Mouse (Mus musculus): Measurements from ENCODE around the gene Tm9sf3.
"Not testable (repeated sequence)": the region's sequence is repeated elsewhere in the genome, so short reads cannot be mapped to it uniquely, and the experiment has no call there.

Gene Tm9sf3

GRCm38 (mm10) chr19:41263630-41264295, at the start of gene Tm9sf3:
Tm9sf3 (minus strand) TSS chr19:41263997.
- DNase-seq = peak; percentile 88 to 89

- not testable (repeated sequence) for DNase-seq
Measured at GRCm38 (mm10) chr19:41312587-41312986, 48.8 kb upstream of the Tm9sf3 start.

GRCm38 (mm10) chr19:41312027-41312426, 48.2 kb upstream of the Tm9sf3 start:
- DNase-seq = no peak

- no peak for DNase-seq
Measured at GRCm38 (mm10) chr19:41310971-41311703, 47.3 kb upstream of the Tm9sf3 start.

GRCm38 (mm10) chr19:41303933-41304332, 40.1 kb upstream of the Tm9sf3 start:
- DNase-seq = no peak

DNA sequence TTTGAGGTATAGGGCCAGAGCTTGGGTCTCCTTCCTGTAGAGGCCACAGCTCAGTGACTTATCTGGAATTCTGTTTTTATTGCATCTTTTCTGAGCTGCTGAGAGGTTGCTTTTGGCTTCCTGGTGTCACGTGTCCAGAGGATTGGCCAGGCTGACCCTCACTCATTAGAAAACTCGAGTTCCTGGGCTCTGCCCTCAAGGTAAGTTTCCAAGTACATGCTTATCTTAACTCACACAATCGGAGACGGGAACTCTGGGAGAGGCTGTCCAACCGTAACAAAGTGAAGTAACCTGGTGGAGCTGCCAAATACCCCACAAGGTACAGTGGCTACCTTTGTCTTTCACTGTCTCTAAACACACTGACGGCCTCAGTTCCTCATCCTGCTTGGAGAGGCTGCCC, 39.6 kb upstream of the Tm9sf3 start:
- no peak for DNase-seq

DNA sequence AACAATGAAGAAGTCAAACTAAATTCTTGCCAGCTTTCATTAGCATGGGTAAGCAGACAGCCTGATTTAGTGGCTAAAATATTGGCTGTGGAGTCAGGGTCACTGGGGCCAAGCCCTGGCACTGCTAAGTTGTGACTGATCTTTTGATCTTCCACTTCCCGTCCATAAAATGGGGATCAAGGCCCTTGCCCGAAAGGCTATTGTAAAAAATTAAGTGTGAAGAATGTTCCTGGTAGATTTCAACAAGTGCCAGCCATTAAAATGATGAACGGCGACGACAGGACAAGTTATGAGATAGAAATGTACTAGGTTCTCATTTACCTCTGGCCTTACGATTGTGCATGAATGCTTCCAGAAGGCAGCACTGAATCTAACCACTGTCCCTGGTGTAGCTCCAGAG, 38.1 kb upstream of the Tm9sf3 start:
- DNase-seq = no peak

GRCm38 (mm10) chr19:41299446-41299845, 35.6 kb upstream of the Tm9sf3 start:
- no peak for DNase-seq

DNA sequence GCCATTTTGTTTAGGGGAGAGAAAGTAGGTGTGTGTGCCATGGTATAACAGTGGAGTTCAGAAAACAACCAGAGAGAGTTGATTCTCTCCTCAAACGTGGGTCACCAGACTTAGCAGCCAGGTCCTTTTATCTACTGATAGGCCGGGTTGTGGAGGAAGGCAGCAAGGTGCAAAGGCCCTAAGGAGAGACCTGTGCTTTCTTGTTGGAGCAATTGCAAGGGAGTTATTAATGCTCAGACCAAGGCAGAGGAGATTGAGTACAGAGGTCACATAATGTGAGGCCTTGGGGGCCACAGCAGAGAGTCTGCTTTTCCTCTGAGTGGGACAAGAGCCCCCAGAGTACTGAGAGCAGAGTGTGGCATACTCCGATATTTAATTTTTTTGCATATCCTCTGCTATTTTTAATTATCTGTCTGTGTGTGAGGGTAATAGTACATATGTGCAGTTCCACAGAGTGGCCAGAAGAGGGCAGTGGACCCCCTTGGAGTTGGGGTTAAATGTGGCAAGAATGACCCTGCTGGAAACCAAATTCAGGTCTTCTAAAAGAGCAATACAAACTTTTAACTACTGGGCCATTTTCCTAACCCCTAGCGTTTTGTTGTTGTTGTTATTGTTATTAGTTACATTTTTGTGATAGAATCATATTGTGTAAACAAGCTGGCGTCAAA, 27.3 kb upstream of the Tm9sf3 start:
- DNase-seq = peak; percentile 66 to 67

DNA sequence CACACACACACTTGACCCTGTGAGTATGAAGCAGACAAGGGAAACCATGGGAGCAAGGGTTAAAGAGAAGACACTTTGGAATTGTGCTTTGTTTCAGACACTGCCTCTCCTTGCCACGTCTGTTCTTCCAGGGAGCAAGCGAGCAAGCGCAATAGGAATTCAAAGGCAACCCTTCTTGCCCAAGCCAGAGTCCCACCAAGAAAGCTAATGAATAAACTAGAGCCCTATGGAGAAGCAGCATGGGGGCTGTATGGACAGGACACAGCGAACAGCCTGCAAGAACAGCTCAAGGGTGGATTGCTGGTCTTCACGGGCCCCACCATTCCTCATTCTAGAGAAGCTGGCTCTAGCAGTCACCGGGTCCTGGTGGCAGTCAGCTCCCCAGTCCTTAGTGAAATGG, 24.8 kb upstream of the Tm9sf3 start:
- DNase-seq = no peak

GRCm38 (mm10) chr19:41287224-41287623, 23.4 kb upstream of the Tm9sf3 start:
- DNase-seq = no peak

- DNase-seq = no peak
Measured at GRCm38 (mm10) chr19:41284515-41284914, 20.7 kb upstream of the Tm9sf3 start.

DNA sequence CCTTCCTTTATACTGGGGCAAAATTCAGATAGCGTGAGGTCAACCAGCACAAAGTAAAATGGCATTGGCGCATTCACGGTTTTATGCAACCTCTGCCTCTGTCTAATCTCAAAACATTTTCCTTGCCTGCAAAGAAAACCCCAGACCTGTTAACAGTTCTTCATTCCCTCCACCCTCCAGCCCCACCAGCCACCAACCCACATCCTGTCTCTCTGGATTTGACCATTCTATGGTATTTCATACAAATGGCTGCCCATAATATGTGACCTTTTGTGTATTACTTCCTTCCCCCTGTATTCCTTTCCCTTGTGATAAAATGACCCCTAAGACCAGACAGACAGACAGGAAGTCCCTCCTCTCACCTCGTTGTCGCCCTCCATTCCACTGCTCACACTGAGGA, 18.9 kb upstream of the Tm9sf3 start:
- DNase-seq = no peak

DNA sequence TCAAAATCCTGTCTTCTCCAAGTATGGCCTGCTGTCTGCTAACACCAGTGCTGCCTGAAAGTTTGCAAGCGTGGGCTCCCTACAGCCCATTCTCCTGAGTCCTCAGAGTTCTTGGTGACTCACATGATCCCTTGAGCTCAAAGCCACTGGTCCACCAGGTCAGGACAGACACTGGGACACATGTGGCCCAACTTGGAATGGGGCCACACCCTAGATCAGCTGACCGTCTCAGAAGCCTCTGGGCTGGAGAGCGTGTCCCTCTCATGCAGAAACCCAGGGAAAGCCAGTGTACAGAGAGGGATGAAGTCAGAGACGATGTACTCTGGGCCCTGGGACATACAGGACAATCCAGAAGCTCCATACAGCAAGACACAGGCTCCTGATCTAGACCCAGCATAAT, 18.4 kb upstream of the Tm9sf3 start:
- DNase-seq = no peak

DNA sequence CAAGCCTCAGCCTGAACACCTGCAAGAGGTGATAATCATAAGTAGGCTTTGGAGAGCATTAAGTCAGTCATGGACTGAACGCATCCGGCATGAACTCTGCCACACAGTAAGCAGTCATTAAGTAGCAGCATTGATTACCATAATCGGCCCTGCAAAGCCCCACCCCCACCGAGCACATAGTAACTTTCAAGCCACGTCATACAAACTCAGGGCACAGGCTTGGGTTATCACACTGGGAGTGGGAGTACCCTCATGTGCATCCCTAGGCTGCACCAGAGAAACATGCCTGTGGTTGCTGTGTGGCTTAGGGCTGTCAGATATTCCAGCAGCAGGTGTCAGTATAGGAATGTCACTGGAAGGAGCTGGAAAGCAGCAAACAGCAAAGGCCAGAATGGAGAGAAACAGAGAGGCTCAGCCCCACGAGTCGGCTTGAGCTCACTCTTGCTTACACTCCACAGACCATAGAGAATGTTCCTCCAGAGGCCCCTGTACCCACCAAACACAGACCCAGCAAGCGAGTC, 16.0 kb upstream of the Tm9sf3 start:
- no peak for DNase-seq

GRCm38 (mm10) chr19:41278606-41279005, 14.8 kb upstream of the Tm9sf3 start:
- DNase-seq = no peak

DNA sequence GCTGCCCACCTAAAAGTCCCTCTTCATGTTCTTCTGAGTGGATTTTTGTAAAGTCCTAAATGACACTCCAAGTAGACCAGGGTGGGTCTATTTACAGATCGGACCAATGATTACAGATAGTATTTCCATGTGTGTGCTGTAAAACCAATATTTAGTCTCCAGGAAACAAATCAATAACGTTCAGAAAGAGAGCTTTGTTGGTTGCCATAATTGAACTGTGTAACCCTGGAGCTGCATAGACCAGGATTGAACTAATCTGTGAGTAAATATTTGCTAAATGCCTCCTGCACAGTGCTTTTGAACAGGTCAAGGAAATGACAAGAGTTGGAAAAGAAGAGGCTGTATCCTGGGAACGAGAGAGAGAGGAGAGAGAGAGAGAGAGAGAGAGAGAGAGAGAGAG, 11.8 kb upstream of the Tm9sf3 start:
- DNase-seq = no peak

DNA sequence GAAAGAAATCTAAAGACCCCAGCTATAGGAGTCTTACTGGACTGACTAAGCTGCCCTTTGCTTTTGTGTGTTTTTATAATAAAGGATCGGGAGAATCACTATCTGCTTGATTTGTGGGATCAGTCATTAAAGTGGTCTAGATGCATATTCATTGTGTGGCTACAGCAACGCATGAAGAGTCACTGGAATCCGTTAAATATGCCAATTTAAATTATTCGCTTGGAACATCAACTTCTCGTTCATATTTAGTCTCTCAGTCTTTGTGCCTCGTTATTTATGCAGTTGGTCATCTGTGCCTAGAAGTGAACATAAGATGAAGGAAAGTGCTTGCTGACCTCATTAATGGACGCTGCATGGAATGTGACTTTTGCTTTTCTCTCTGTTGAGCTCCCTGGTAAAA, 7.1 kb upstream of the Tm9sf3 start:
- no peak for DNase-seq

- no peak for DNase-seq
Measured at GRCm38 (mm10) chr19:41270151-41270727, 6.4 kb upstream of the Tm9sf3 start.

- DNase-seq = no peak
Measured at GRCm38 (mm10) chr19:41266251-41266901, 2.6 kb upstream of the Tm9sf3 start.

- no peak for DNase-seq
Measured at GRCm38 (mm10) chr19:41264331-41264799, 568 bp upstream of the Tm9sf3 start.

DNA sequence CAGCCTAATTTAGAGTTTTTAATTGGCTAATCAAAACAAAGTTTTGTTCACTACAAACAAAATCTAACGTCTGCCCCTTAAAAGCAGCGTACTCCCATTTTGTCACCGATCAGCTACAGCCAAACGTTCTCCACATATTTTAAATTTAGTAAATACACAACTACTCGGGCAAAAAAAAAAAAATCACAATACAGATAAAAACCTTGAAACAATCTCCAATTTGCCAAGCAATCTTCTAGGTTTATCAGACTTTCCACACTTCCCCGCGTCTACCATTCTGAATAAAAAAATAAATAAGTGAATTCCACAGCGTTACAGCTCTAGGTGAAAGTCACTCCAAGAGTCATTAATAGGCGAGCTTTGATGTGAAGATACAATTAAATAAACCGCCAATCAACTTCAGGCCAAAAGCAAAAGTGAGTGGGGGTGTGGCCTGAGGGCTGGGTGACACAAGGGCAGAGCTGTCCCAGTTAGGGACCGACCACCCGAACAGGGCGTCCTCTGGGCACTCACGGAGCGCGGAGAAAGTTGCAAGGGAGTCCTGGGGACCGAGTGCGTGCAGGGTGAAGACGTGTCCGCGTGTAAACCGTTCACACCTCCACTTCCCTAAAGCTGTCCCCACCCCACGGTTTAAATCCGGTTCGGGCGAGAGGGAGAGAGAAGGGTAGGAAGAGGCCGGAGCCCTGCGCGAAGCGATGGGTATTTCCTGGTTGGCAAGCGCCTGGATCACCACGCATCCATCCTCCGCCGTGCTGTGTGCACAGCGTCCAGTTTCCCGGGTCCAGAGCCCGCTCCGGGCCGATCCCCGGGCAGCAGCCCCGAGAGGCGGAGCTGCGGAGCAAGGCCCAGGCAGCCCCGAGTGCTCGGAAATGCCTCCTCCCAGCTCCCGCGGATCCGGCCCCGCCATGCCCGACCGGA, 826 bp downstream of the Tm9sf3 start:
- peak; percentile 71 to 77 for DNase-seq
